Mouse (Mus musculus): ENCODE results near the gene Ugt1a6a. TPM values are rescaled to one million over a fixed set of nuclear protein-coding genes. Genes with fewer than 3 reads are reported as not detected.

The Ugt1a6a gene
- polyA plus RNA-seq, 1 experiment from 2014 or later = not detected

- 83% methylated on average over 1 of the region's 1 CpGs for WGBS
- no peaks in the 10 kb centered on the region for H3K4me1 ChIP-seq (ENCODE audit: control insufficient read depth, insufficient read depth, low read length)
- H3K27ac ChIP-seq (ENCODE audit: low read depth, low read length) = no peak overlapping the region
- no peaks in the 10 kb centered on the region for H3K36me3 ChIP-seq (ENCODE audit: control insufficient read depth, insufficient read depth, low read length)
- H3K4me2 ChIP-seq (ENCODE audit: low read depth) = no peak overlapping the region
- no peak for DNase-seq (ENCODE audit: low spot score)
- H3K9ac ChIP-seq (ENCODE audit: low read length) = no peak overlapping the region
- H3K27me3 ChIP-seq (ENCODE audit: control insufficient read depth, insufficient read depth, low read length) = no peaks in the 10 kb centered on the region
- no peak for ATAC-seq (ENCODE audit: insufficient read depth, low FRiP score, low TSS enrichment)
- H3K4me3 ChIP-seq (ENCODE audit: low read depth, low read length) = no peak overlapping the region
- H3K9me3 ChIP-seq (ENCODE audit: control insufficient read depth, low read length) = no peaks in the 10 kb centered on the region
These were observed 61.1 kb downstream of the Ugt1a6a start for GRCm38 (mm10) chr1:88195687-88196086.

GRCm38 (mm10) chr1:88197443-88197842, 62.8 kb downstream of the Ugt1a6a start:
- no peak overlapping the region for H3K9ac ChIP-seq (ENCODE audit: low read length)
- no peak overlapping the region for H3K4me2 ChIP-seq (ENCODE audit: low read depth)
- no peaks in the 10 kb centered on the region for H3K27me3 ChIP-seq (ENCODE audit: control insufficient read depth, insufficient read depth, low read length)
- DNase-seq (ENCODE audit: low spot score) (no peak), ATAC-seq (ENCODE audit: insufficient read depth, low FRiP score, low TSS enrichment) (no peak)
- 83% methylated on average over 3 of the region's 3 CpGs for WGBS
- no peak overlapping the region for H3K4me3 ChIP-seq (ENCODE audit: low read depth, low read length)
- H3K4me1 ChIP-seq (ENCODE audit: control insufficient read depth, insufficient read depth, low read length) = no peaks in the 10 kb centered on the region
- H3K9me3 ChIP-seq (ENCODE audit: control insufficient read depth, low read length) = no peaks in the 10 kb centered on the region
- no peak overlapping the region for H3K27ac ChIP-seq (ENCODE audit: low read depth, low read length)
- H3K36me3 ChIP-seq (ENCODE audit: control insufficient read depth, insufficient read depth, low read length) = no peaks in the 10 kb centered on the region

- Histone ChIP-seq H3K27me3 (ENCODE audit: control insufficient read depth, insufficient read depth, low read length) (no peaks in the 10 kb centered on the region), H3K4me1 (ENCODE audit: control insufficient read depth, insufficient read depth, low read length) (no peaks in the 10 kb centered on the region), H3K4me2 (ENCODE audit: low read depth) (no peak overlapping the region), H3K27ac (ENCODE audit: low read depth, low read length) (no peak overlapping the region), H3K36me3 (ENCODE audit: control insufficient read depth, insufficient read depth, low read length) (no peaks in the 10 kb centered on the region), H3K4me3 (ENCODE audit: low read depth, low read length) (no peak overlapping the region), H3K9me3 (ENCODE audit: control insufficient read depth, low read length) (no peaks in the 10 kb centered on the region), H3K9ac (ENCODE audit: low read length) (no peak overlapping the region)
- no peak for DNase-seq (ENCODE audit: low spot score)
- WGBS = 88% methylated on average over 2 of the region's 2 CpGs
- no peak for ATAC-seq (ENCODE audit: insufficient read depth, low FRiP score, low TSS enrichment)
These were observed 65.4 kb downstream of the Ugt1a6a start for GRCm38 (mm10) chr1:88199996-88200395.

GRCm38 (mm10) chr1:88200456-88200855, 65.8 kb downstream of the Ugt1a6a start, which contains the start of gene Ugt1a2:
TSS of gene Ugt1a2 (plus strand) at chr1:88200601.
- H3K4me3 ChIP-seq (ENCODE audit: low read depth, low read length) = no peak within 1 kb of the TSS

GRCm38 (mm10) chr1:88205294-88205922, 70.8 kb downstream of the Ugt1a6a start, which contains the start of gene Dnajb3:
TSS of gene Dnajb3 (minus strand) at chr1:88205782.
- Histone ChIP-seq H3K9me3 (ENCODE audit: control insufficient read depth, low read length) (no peaks in the 10 kb centered on the region), H3K4me1 (ENCODE audit: control insufficient read depth, insufficient read depth, low read length) (no peaks in the 10 kb centered on the region; the same call in 1 of the 2 replicates), H3K36me3 (ENCODE audit: control insufficient read depth, insufficient read depth, low read length) (no peaks in the 10 kb centered on the region), H3K4me3 (ENCODE audit: low read depth, low read length) (peak within 1 kb of the TSS; percentile 40), H3K27me3 (ENCODE audit: control insufficient read depth, insufficient read depth, low read length) (no peaks in the 10 kb centered on the region), H3K9ac (ENCODE audit: low read length) (peak within 1 kb of the TSS; percentile 81), H3K27ac (ENCODE audit: low read depth, low read length) (0 out of 2 replicates have a peak within 1 kb of the TSS, but pooled peaks have one; percentile 14), H3K4me2 (ENCODE audit: low read depth) (peak within 1 kb of the TSS; percentile 73)
- ATAC-seq (ENCODE audit: insufficient read depth, low FRiP score, low TSS enrichment) (peak; percentile 100), DNase-seq (ENCODE audit: low spot score) (peak; percentile 93)
- WGBS = 6% methylated on average over 62 of the region's 62 CpGs

More at GRCm38 (mm10) chr1:88200456-88200855, 65.8 kb downstream of the Ugt1a6a start, which contains the start of gene Ugt1a2:
- WGBS = 80% methylated on average over 7 of the region's 7 CpGs
- no peak within 1 kb of the TSS for H3K4me2 ChIP-seq (ENCODE audit: low read depth)
- no peak for ATAC-seq (ENCODE audit: insufficient read depth, low FRiP score, low TSS enrichment)
- no peaks in the 10 kb centered on the region for H3K27me3 ChIP-seq (ENCODE audit: control insufficient read depth, insufficient read depth, low read length)
- no peaks in the 10 kb centered on the region for H3K4me1 ChIP-seq (ENCODE audit: control insufficient read depth, insufficient read depth, low read length)
- no peaks in the 10 kb centered on the region for H3K36me3 ChIP-seq (ENCODE audit: control insufficient read depth, insufficient read depth, low read length)
- no peak for DNase-seq (ENCODE audit: low spot score)
- no peaks in the 10 kb centered on the region for H3K9me3 ChIP-seq (ENCODE audit: control insufficient read depth, low read length)
- no peak within 1 kb of the TSS for H3K9ac ChIP-seq (ENCODE audit: low read length)
- no peak within 1 kb of the TSS for H3K27ac ChIP-seq (ENCODE audit: low read depth, low read length)

GRCm38 (mm10) chr1:88206843-88207479, 72.4 kb downstream of the Ugt1a6a start:
- WGBS = 77% methylated on average over 2 of the region's 2 CpGs
- ATAC-seq (ENCODE audit: insufficient read depth, low FRiP score, low TSS enrichment) = no peak
- no peaks in the 10 kb centered on the region for H3K36me3 ChIP-seq (ENCODE audit: control insufficient read depth, insufficient read depth, low read length)
- DNase-seq (ENCODE audit: low spot score) = no peak
- H3K4me3 ChIP-seq (ENCODE audit: low read depth, low read length) = no peak overlapping the region
- peaks cover 8% of the 10 kb centered on the region for H3K9me3 ChIP-seq (ENCODE audit: control insufficient read depth, low read length)
- H3K27ac ChIP-seq (ENCODE audit: low read depth, low read length) = no peak overlapping the region
- no peaks in the 10 kb centered on the region; the same call in 1 of the 2 replicates for H3K4me1 ChIP-seq (ENCODE audit: control insufficient read depth, insufficient read depth, low read length)
- no peak overlapping the region for H3K4me2 ChIP-seq (ENCODE audit: low read depth)
- no peak overlapping the region for H3K9ac ChIP-seq (ENCODE audit: low read length)
- no peaks in the 10 kb centered on the region for H3K27me3 ChIP-seq (ENCODE audit: control insufficient read depth, insufficient read depth, low read length)

- no peaks in the 10 kb centered on the region for H3K4me1 ChIP-seq (ENCODE audit: control insufficient read depth, insufficient read depth, low read length)
- H3K27ac ChIP-seq (ENCODE audit: low read depth, low read length) = no peak within 1 kb of the TSS
- peak; percentile 15 for DNase-seq (ENCODE audit: low spot score)
- H3K36me3 ChIP-seq (ENCODE audit: control insufficient read depth, insufficient read depth, low read length) = no peaks in the 10 kb centered on the region
- WGBS = 71% methylated on average over 8 of the region's 8 CpGs
- H3K9me3 ChIP-seq (ENCODE audit: control insufficient read depth, low read length) = peaks cover 52% of the 10 kb centered on the region
- no peak for ATAC-seq (ENCODE audit: insufficient read depth, low FRiP score, low TSS enrichment)
- no peak within 1 kb of the TSS for H3K4me3 ChIP-seq (ENCODE audit: low read depth, low read length)
- no peak within 1 kb of the TSS for H3K4me2 ChIP-seq (ENCODE audit: low read depth)
- no peaks in the 10 kb centered on the region for H3K27me3 ChIP-seq (ENCODE audit: control insufficient read depth, insufficient read depth, low read length)
- no peak within 1 kb of the TSS for H3K9ac ChIP-seq (ENCODE audit: low read length)
These were observed 77.2 kb downstream of the Ugt1a6a start, which contains the start of gene Ugt1a1 for GRCm38 (mm10) chr1:88211812-88212211. TSS of gene Ugt1a1 (plus strand) at chr1:88211959.

- ATAC-seq (ENCODE audit: insufficient read depth, low FRiP score, low TSS enrichment) = 0 out of 2 replicates have a peak, but pooled peaks have one; percentile 18
- 62% methylated on average over 8 of the region's 8 CpGs for WGBS
- H3K4me1 ChIP-seq (ENCODE audit: control insufficient read depth, insufficient read depth, low read length) = no peaks in the 10 kb centered on the region
- H3K4me3 ChIP-seq (ENCODE audit: low read depth, low read length) = no peak overlapping the region
- no peak overlapping the region for H3K4me2 ChIP-seq (ENCODE audit: low read depth)
- peak; percentile 14 for DNase-seq (ENCODE audit: low spot score)
- H3K9ac ChIP-seq (ENCODE audit: low read length) = no peak overlapping the region
- H3K36me3 ChIP-seq (ENCODE audit: control insufficient read depth, insufficient read depth, low read length) = no peaks in the 10 kb centered on the region
- no peaks in the 10 kb centered on the region for H3K27me3 ChIP-seq (ENCODE audit: control insufficient read depth, insufficient read depth, low read length)
- peaks cover 58% of the 10 kb centered on the region for H3K9me3 ChIP-seq (ENCODE audit: control insufficient read depth, low read length)
- H3K27ac ChIP-seq (ENCODE audit: low read depth, low read length) = no peak overlapping the region
These were observed 77.9 kb downstream of the Ugt1a6a start for GRCm38 (mm10) chr1:88212341-88213045.

All from neural tube, embryonic 11.5 days (tissue).